Mouse (Mus musculus) ES-Bruce4 (cell line): ENCODE measurements around the gene Nagk.

Experiments
- CTCF ChIP-seq: IDR thresholded peaks from one replicate; pipeline ENCODE4 v1.8.1; 2011; ENCODE audit warnings: low read depth, low read length
- EP300 ChIP-seq: IDR thresholded peaks from 2 replicates; pipeline ENCODE4 v1.6.1; 2011; ENCODE audit warnings: low read depth, low read length; ENCODE audit not compliant: insufficient read depth

DNA sequence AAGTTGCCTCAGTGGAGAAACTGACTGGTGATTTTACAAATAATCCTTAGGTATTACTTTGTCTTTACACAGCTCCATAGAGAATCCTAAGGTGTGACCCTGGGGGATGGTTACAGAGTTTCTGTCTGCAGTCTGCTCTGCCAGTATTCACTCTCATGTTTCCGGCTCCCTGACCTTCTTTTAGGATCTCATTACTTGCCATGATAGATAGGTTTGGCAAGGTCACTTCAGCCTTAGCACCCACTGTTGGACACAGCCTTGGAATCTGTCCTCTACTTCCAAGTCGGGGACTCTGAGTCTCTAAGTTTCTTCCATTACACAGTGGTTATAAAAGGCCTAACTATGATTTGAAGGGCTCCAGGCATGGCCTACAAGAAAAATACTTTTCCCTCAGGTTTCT lies 54.7 kb downstream of the Nagk start:
- no peak for TF ChIP-seq EP300
- TF ChIP-seq CTCF: no peak
